Mouse (Mus musculus): Measurements from ENCODE around the gene BC016579. TPM values are rescaled to one million over a fixed set of nuclear protein-coding genes. Genes with fewer than 3 reads are reported as not detected.

Gene BC016579
- polyA plus RNA-seq, 1 experiment from 2014 or later, result 0.24 TPM

DNA sequence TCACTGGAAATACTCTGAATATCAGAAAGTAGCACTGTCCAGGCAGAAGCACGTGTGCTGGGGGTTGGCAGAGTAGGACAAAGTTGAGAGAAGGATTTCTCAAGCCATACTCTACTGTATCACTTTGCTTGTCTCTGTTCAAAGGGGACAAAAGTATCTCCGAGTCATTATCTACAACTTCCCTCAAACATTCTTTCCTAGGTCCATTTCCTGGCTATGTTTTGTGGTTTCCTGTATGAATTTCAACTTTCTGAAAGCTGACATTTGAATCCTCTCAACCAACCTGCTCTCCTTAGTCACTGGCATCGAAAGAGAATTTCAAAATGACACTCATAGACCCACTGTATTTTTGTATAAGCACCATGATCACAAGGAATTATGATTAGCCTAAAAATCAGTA, 14.3 kb upstream of the BC016579 start:
- no peak overlapping the region for H3K4me2 ChIP-seq
- no peak overlapping the region for H3K9ac ChIP-seq
- H3K9me3 ChIP-seq (replicated peaks), result no peaks in the 10 kb centered on the region
- H3K4me1 ChIP-seq (replicated peaks), result no peaks in the 10 kb centered on the region
- ATAC-seq (ENCODE audit: low read depth) (no peak), DNase-seq (no peak)
- H3K27me3 ChIP-seq, result no peaks in the 10 kb centered on the region
- WGBS (ENCODE audit: insufficient replicate concordance), result 9% methylated on average over 3 of the region's 3 CpGs
- no peak overlapping the region for H3K4me3 ChIP-seq (replicated peaks)
- peak overlapping the region; percentile 47 for H3K27ac ChIP-seq
- no peaks in the 10 kb centered on the region for H3K36me3 ChIP-seq

DNA sequence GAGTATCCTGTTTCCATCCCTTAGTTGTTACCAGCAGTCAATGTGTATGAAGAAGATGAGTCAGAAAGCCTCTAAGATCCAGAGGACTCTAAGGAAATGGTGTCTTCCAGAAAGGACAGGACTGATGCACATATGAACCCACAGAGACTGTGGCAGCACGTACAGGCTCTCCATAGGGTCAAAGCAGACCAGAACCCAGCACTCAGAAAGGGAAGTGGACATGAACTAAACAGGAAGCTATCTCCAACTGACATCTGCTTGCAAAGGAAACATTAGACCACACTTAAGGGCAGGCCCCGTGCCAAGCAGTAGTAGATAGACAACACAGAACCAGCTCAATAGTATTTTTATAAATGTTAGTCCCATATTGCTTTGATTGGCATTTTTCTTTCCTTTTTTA, 12.3 kb upstream of the BC016579 start:
- 9% methylated on average over 2 of the region's 2 CpGs for WGBS (ENCODE audit: insufficient replicate concordance)
- H3K27me3 ChIP-seq, result no peaks in the 10 kb centered on the region
- H3K9ac ChIP-seq, result no peak overlapping the region
- no peaks in the 10 kb centered on the region for H3K9me3 ChIP-seq (replicated peaks)
- peak; percentile 74 for ATAC-seq (ENCODE audit: low read depth)
- DNase-seq, result peak; percentile 9
- no peak overlapping the region for H3K4me2 ChIP-seq
- no peaks in the 10 kb centered on the region for H3K4me1 ChIP-seq (replicated peaks)
- H3K36me3 ChIP-seq, result no peaks in the 10 kb centered on the region
- no peak overlapping the region for H3K4me3 ChIP-seq (replicated peaks)
- H3K27ac ChIP-seq, result no peak overlapping the region

DNA sequence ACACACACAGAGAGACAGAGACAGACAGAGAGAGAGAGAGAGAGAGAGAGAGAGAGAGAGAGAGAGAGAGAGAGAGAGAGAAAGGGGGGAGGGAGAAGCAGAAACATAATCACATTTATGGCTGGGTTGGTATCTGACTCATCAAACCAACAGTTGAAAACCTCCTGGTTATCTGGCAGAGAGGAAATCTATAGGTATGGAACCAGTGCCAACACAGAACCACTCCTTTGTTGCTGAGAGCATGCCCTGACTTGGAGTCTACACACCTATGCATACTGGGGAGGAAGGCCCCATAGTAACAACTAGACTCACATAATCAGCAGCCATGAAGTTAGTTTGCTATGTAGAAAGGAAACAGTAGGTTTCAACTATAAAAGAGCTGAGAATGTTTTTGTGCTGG, 8.5 kb upstream of the BC016579 start:
- Histone ChIP-seq H3K27ac (no peak overlapping the region), H3K36me3 (no peaks in the 10 kb centered on the region)

DNA sequence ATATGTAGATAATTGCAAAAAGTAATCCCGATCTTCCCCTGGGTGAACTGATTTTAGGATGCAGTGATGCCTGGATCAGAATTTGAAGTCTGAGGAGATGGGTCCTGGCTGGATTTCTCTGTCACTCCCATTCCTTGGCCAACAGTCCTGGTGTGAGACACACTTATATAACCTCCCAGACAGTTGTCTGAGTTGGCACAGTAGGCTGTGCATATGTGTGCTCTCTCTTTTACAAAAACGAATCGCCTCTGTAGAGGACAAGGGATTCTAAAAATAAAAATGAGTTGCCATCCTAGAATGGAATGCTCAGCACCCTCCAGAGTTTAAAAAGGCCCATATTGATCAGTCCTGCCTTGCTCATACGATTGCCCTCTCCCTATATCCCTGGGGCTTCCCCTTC, 5.7 kb upstream of the BC016579 start:
- H3K36me3 ChIP-seq, result no peaks in the 10 kb centered on the region
- no peak overlapping the region for H3K9ac ChIP-seq
- H3K9me3 ChIP-seq (replicated peaks), result no peaks in the 10 kb centered on the region
- H3K4me1 ChIP-seq (replicated peaks), result peaks cover 17% of the 10 kb centered on the region
- 74% methylated on average over 4 of the region's 4 CpGs for WGBS (ENCODE audit: insufficient replicate concordance)
- DNase-seq (no peak), ATAC-seq (ENCODE audit: low read depth) (no peak)
- no peaks in the 10 kb centered on the region for H3K27me3 ChIP-seq
- no peak overlapping the region for H3K4me3 ChIP-seq (replicated peaks)
- no peak overlapping the region for H3K27ac ChIP-seq
- H3K4me2 ChIP-seq, result no peak overlapping the region

More for the DNA sequence above, 8.5 kb upstream of the BC016579 start:
- Histone ChIP-seq H3K4me1 (replicated peaks) (peaks cover 16% of the 10 kb centered on the region), H3K9ac (no peak overlapping the region), H3K9me3 (replicated peaks) (no peaks in the 10 kb centered on the region), H3K4me3 (replicated peaks) (no peak overlapping the region), H3K4me2 (no peak overlapping the region), H3K27me3 (no peaks in the 10 kb centered on the region)
- DNase-seq, result no peak
- no peak for ATAC-seq (ENCODE audit: low read depth)

DNA sequence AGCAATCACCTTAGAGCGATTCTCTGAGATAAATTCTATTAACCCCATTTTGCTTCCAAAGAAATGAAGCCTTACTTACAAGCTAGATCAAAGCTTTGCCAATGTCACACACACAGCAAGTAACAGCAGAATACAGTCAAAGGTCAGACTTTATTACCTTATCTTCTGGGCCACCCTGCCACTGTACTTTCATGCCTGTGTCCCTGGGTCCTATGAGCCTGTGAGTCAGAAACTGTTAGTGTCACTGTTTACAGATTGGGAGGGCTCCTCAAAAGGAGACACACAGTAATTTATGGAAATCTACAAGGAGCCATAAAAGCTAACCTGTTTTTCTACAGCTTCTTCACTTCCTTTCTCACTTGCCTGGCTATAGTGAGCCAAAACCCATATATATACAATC, 4.4 kb upstream of the BC016579 start:
- peak; percentile 43; the same call in 1 of the 2 replicates for ATAC-seq (ENCODE audit: low read depth)
- H3K27me3 ChIP-seq, result no peaks in the 10 kb centered on the region
- DNase-seq, result no peak
- WGBS (ENCODE audit: insufficient replicate concordance), result 60% methylated on average over 1 of the region's 1 CpGs
- no peaks in the 10 kb centered on the region for H3K9me3 ChIP-seq (replicated peaks)
- H3K36me3 ChIP-seq, result no peaks in the 10 kb centered on the region
- no peak overlapping the region for H3K4me3 ChIP-seq (replicated peaks)
- peaks cover 27% of the 10 kb centered on the region for H3K4me1 ChIP-seq (replicated peaks)
- no peak overlapping the region for H3K9ac ChIP-seq
- H3K27ac ChIP-seq, result no peak overlapping the region
- no peak overlapping the region for H3K4me2 ChIP-seq

DNA sequence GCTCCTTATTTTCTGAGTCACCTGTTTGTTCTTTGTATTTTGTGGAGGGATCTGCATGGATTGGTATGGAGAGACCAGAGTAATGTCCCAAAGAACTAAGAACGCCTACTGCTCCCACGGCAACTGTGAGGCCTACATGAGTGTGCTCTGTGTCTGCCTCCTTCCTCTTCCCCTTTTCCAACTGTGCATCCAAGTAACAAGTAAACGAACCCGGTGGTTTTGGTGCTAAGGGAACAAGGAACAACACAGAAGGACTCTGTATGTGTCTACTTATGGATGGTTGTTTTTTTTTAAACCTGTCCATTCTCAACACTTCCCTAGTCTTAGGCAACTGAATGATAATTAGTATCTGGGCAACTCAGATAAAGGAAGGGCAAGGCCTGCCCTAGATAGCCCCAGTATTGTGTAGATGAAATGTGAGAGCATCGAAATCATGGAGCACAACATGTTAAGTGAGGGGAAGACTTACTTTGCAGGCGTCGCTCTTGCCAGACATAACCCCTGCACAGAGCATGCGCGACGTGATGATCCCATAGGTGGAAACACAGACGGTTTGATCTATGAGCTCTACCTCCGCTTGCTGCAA, 3.8 kb upstream of the BC016579 start:
- Histone ChIP-seq H3K27me3 (no peaks in the 10 kb centered on the region), H3K4me2 (no peak overlapping the region), H3K9me3 (replicated peaks) (no peaks in the 10 kb centered on the region), H3K4me3 (replicated peaks) (no peak overlapping the region), H3K9ac (no peak overlapping the region), H3K36me3 (no peaks in the 10 kb centered on the region), H3K4me1 (replicated peaks) (peaks cover 33% of the 10 kb centered on the region), H3K27ac (no peak overlapping the region)
- DNase-seq (no peak), ATAC-seq (ENCODE audit: low read depth) (peak; percentile 80)
- 45% methylated on average over 12 of the region's 12 CpGs for WGBS (ENCODE audit: insufficient replicate concordance)

DNA sequence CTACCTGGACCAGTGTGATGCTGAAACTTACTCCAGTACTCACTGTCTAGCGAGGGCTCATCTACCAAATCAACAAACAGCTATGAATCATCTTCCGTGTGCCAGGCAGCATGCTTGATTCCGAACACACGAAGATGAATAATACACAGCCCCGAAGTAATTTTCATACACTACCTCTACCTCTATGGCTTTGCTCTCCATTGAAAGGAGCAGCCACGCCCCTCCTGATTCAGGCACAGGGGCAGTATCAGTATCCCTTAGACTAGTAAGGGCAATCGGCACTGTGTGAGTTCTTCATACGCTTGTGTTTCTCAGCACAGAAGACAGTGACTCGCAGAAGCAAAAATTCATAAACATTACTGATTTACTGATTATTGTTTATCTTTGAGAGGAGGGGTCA, 597 bp upstream of the BC016579 start:
- no peaks in the 10 kb centered on the region for H3K27me3 ChIP-seq
- peak overlapping the region; percentile 42; the same call in 1 of the 2 replicates for H3K4me3 ChIP-seq (replicated peaks)
- H3K4me2 ChIP-seq, result peak overlapping the region; percentile 65; the same call in 1 of the 2 replicates
- no peaks in the 10 kb centered on the region for H3K9me3 ChIP-seq (replicated peaks)
- 60% methylated on average over 9 of the region's 9 CpGs for WGBS (ENCODE audit: insufficient replicate concordance)
- DNase-seq (no peak), ATAC-seq (ENCODE audit: low read depth) (no peak)
- no peak overlapping the region for H3K9ac ChIP-seq
- H3K4me1 ChIP-seq (replicated peaks), result peaks cover 37% of the 10 kb centered on the region
- no peak overlapping the region for H3K27ac ChIP-seq
- H3K36me3 ChIP-seq, result no peaks in the 10 kb centered on the region

DNA sequence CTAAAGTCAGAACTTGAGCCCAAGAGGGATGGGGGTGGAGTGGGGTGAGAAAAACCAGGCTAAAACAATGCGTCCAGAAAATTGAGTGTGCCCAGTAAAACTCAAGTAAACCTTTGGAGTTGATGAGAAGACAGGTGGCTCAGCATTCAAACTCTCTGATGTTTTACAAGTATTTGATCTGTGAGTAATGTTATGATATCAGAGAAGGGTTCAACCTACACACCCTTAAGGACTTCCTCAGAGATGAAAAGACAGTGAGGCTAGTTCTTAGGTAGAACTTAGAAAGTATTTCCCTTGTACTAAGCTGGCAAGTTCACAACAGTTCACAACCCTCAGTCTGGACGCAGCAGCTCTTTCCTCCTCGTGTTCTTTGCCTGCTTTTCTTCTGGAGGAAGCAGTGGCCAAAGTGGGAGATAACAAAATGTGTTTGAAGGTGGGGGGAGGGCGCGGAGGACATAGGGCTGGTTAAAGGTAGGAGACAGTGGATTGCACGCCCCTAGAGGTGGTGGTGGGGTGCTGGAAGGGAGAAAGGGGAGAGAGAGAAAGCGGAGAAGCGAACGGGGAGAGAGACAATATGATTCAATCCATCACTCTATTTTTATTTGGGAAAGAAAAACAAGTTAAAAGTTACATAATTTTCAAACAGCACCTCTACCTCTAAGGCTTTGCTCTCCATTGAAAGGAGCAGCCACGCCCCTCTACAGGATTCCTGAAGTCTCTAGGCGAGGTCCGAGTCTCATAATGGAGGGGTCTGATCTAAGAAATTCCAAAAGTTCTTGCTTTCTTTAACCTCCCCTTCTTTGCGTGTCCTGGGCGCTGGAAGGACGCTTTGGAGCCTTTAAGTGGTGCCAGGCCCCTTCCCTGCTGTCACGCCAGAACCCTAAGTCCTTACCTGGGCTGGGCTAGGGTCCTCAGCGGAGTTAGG, 597 bp downstream of the BC016579 start:
- no peaks in the 10 kb centered on the region for H3K36me3 ChIP-seq
- 16% methylated on average over 17 of the region's 17 CpGs for WGBS (ENCODE audit: insufficient replicate concordance)
- no peak for DNase-seq
- no peak for ATAC-seq (ENCODE audit: low read depth)
- H3K4me2 ChIP-seq, result peak overlapping the region; percentile 65
- peaks cover 31% of the 10 kb centered on the region for H3K4me1 ChIP-seq (replicated peaks)
- H3K27me3 ChIP-seq, result no peaks in the 10 kb centered on the region
- peak overlapping the region; percentile 13; the same call in 1 of the 2 replicates for H3K27ac ChIP-seq
- H3K9me3 ChIP-seq (replicated peaks), result no peaks in the 10 kb centered on the region
- H3K4me3 ChIP-seq (replicated peaks), result peak overlapping the region; percentile 42
- H3K9ac ChIP-seq, result peak overlapping the region; percentile 50; the same call in 1 of the 2 replicates

DNA sequence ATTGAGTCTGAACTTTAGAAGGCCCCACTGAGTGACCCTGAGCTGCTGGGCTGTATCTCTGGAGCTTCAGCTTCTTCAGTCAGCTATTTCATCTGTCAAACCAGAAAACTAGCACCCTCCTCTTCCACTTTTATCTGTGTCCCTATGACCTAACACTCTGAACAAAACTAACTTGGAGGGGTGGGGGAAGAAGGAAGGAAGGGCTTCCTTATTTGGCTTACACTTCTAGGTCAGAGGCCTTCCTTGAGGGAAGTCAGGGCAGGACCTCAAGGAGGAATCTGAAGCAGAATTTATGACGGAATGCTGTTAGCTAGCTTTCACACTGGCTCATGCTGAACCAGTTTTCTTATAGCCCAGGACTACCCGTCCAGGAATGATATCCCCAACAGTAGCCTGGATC, 2.4 kb downstream of the BC016579 start:
- ATAC-seq (ENCODE audit: low read depth), result 0 out of 2 replicates have a peak, but pooled peaks have one; percentile 23
- Histone ChIP-seq H3K4me1 (replicated peaks) (peaks cover 21% of the 10 kb centered on the region), H3K9me3 (replicated peaks) (no peaks in the 10 kb centered on the region), H3K9ac (no peak overlapping the region), H3K4me3 (replicated peaks) (no peak overlapping the region), H3K27ac (no peak overlapping the region), H3K4me2 (no peak overlapping the region), H3K36me3 (no peaks in the 10 kb centered on the region), H3K27me3 (no peaks in the 10 kb centered on the region)
- no peak for DNase-seq
- 34% methylated on average over 2 of the region's 2 CpGs for WGBS (ENCODE audit: insufficient replicate concordance)

DNA sequence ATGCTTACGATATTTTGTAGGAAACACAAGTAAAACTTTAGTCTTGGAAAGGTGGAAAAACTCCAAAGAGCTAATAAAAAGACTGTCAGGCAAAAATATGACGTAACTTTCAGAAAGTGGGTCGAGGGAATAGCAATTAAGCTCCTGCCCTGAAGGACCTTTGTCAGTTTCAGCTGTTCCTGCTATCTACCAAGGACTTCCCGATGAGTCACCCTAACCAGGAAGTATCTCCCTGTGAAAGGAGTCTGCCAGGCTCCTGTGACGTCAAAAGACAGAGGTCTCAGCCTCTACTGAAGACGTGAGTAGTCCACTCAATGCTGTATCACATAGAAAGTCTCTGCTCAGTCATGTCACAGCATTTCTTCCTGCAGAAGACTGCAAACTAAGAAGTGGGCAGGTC, 9.5 kb downstream of the BC016579 start:
- DNase-seq, result no peak
- 27% methylated on average over 6 of the region's 6 CpGs for WGBS (ENCODE audit: insufficient replicate concordance)
- Histone ChIP-seq H3K4me1 (replicated peaks) (0 out of 2 replicates have a peak, but pooled peaks cover 6% of the 10 kb centered on the region), H3K9me3 (replicated peaks) (no peaks in the 10 kb centered on the region), H3K4me3 (replicated peaks) (no peak overlapping the region), H3K27ac (no peak overlapping the region), H3K9ac (no peak overlapping the region), H3K4me2 (no peak overlapping the region), H3K36me3 (no peaks in the 10 kb centered on the region), H3K27me3 (no peaks in the 10 kb centered on the region)
- ATAC-seq (ENCODE audit: low read depth), result peak; percentile 65; the same call in 1 of the 2 replicates

DNA sequence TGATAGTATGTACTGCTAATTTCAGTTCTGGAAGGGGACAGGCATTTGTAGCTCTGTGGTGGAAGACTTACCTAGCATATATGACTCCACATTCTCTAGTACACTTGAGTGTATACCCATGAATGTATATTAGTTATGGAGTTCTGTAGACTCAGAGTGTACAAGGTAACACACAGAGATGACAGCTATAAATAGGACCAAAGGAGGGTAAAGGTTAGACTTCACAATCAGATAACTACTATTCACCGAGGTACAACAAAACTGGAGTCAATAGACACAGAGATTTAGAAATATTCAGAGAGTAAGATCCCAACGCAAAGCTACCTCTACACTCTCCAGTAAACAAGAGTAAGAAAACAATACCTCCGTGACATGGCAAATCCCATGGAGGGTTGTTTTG, 9.9 kb downstream of the BC016579 start:
- no peak overlapping the region for H3K4me2 ChIP-seq
- no peak overlapping the region for H3K27ac ChIP-seq
- DNase-seq (no peak), ATAC-seq (ENCODE audit: low read depth) (no peak)
- H3K9me3 ChIP-seq (replicated peaks), result no peaks in the 10 kb centered on the region
- H3K4me1 ChIP-seq (replicated peaks), result 0 out of 2 replicates have a peak, but pooled peaks cover 6% of the 10 kb centered on the region
- 62% methylated on average over 3 of the region's 3 CpGs for WGBS (ENCODE audit: insufficient replicate concordance)
- H3K27me3 ChIP-seq, result no peaks in the 10 kb centered on the region
- no peak overlapping the region for H3K9ac ChIP-seq
- H3K4me3 ChIP-seq (replicated peaks), result no peak overlapping the region
- no peaks in the 10 kb centered on the region for H3K36me3 ChIP-seq
